Mouse (Mus musculus) CD8-positive naive resting alpha-beta T cell, adult 2 months (primary cell): Measurements from ENCODE around the gene Tmem267.
A peak's percentile ranks its signal among the peaks of the same experiment; 100 is the strongest.

ENCODE experiments used
- DNase-seq, 2 experiments: peaks; one replicate each; pipeline ENCODE4 v3.0.0; 2022; ENCODE audit warnings: low read depth in 2 of 2, low spot score in 2 of 2

Gene Tmem267

DNA sequence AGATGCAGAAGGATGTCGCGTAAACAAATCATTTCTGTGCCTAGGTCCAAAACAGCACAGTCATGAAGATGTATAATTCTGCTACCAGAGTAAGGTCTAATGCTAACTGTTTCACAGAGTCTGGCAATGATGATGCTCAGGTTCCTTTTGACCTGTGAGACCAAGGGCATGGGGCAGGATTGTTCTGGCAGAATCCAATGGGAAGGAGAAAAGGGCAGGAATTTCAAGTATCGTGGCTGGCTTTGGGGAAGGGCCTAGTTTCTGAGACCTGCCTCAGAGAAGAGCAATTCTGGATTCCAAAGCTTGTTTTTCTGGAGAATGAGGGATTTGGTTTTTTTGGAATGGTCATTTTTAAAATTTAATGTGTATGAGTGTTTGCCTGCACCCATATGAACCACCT, 131.0 kb downstream of the Tmem267 start:
- DNase-seq = no peak

- no peak for DNase-seq
Measured at GRCm38 (mm10) chr13:119619735-119620134, 131.9 kb downstream of the Tmem267 start.

GRCm38 (mm10) chr13:119623634-119624033, 135.8 kb downstream of the Tmem267 start, which contains the start of gene Ccl28:
Ccl28 (plus strand) TSS chr13:119623819.
- DNase-seq = no peak

- DNase-seq = peak in 1 of 2 experiments; percentile 9
Measured at GRCm38 (mm10) chr13:119625952-119626351, 138.1 kb downstream of the Tmem267 start.

DNA sequence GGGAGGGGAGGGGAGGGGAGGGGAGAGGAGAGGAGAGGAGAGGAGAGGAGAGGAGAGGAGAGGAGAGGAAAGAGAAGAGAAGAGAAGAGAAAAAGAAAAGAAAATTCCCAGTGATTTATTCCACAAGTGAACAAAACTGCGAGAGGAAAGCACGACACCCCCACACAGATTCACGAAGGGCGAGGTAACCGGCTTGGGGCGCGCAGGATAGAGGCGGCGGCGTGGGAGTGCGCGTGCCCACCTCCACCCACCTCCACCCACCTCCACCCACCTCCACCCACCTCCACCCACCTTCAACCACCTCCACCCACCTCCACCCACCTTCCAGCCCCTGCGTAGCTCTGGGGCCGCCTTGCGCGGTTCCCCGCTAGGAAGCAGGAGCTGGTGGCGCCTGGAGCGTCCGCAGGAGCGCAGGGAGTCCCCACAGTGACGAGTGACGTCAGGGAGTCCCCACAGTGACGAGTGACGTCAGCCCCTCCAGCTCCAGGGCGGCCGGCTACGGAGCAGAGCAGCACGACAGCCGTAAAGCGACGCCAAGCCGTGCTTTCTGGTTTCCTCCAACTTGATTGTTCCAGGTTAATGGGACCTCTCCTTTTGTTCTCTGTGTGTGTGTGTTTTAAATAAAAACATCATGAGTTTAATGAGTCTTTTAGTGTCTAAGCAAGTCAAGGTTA, 143.8 kb downstream of the Tmem267 start:
- DNase-seq = peak; percentile 76 to 79

DNA sequence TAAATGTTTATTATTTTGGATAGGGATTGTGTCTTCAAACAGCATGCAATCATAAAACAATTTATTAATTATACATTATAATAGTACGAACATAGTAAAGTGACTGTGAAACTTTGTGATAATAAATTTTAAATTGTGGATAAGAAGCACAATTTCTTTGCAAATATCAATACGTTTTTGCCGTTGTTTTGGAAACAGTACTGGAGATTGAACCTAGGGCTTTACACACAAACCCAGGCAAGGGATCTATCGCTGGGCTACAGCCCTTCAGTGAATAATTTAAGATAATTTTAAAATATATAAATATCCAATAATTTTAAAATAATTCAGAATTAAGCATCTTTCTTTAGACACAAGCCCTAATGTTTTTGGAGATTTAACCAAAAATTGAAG, 144.3 kb downstream of the Tmem267 start:
- no peak for DNase-seq

DNA sequence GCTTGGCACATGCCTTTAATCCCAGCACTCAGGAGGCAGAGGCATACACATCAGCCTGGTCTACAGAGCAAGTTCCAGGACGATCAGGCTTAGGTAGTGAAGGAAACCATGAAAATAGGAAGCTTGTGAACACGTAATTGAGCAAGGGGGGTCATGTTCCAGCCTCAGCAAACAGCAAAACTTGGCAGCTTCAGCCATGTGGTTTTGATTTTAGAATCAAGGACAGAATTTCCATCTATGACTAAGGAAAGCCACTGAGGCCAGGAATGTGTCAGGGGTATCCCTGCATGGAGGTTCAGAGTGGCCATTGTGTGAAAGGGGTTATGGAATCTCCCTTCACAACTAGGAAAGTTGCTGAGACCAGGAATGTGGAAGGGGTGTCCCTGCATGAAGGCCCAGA, 147.7 kb downstream of the Tmem267 start:
- DNase-seq = no peak

DNA sequence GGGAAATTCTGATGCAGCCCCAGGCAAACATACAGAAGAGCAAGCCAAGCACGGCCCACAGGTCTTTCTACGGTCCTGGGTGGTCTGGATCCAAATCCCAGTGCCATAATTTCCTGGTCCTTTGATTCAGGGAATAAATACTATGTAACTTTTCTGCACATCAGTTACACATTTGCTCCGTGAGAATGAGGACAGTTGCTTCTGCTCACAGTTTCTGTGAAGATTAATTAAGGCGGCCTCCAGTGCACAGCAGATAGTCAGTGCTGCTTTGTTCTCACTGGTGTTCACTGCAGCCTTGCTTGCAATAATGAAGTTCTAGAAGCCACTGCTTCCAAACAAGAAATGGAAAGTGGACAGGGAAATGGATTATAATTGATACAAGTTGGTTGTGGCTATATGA, 150.0 kb downstream of the Tmem267 start:
- no peak for DNase-seq

GRCm38 (mm10) chr13:119638449-119638848, 150.6 kb downstream of the Tmem267 start:
- DNase-seq = no peak

- no peak for DNase-seq
Measured at GRCm38 (mm10) chr13:119639302-119639701, 151.5 kb downstream of the Tmem267 start.

DNA sequence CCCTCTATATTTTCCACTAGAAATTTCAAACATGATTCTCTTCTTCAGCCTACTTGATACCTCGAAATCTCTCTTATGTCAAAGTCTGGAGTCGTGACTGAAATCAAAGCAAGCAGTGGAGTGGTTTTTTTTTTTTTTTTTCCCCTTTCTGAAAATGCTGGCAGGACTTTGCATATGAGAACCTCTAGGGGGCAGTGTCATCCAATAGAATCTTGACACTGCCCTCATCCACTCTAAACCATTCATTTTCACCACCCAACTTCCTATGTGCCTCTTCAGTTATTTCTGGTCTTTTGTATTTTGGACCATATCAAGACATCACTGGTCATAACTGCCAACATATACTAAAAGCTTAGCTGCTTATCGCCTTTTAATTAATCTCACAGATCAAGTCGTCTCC, 152.7 kb downstream of the Tmem267 start:
- DNase-seq = peak; percentile 23 to 35

GRCm38 (mm10) chr13:119641145-119641544, 153.3 kb downstream of the Tmem267 start:
- no peak for DNase-seq

DNA sequence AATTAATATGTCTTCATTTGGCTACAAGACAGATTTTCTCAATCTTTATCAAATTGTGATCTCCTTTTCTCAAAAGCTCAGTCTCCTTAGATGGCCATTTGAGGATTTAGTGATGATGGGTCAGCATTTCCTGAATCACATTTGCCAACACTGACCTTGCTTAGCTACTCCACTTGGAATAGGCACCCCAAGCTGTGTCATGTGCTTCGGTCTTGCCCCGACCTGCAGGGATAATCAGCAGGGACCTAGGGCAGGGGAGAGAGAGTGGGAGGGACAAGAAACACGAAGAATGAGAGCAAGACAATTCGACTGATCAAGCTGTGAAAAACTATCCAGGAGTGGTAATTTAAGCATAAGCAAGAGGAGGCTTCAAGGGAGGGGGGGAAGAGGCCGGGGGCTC, 156.9 kb downstream of the Tmem267 start:
- DNase-seq = no peak

- no peak for DNase-seq
Measured at GRCm38 (mm10) chr13:119646511-119646910, 158.7 kb downstream of the Tmem267 start.

GRCm38 (mm10) chr13:119648891-119649698, 161.3 kb downstream of the Tmem267 start:
- DNase-seq = no peak

DNA sequence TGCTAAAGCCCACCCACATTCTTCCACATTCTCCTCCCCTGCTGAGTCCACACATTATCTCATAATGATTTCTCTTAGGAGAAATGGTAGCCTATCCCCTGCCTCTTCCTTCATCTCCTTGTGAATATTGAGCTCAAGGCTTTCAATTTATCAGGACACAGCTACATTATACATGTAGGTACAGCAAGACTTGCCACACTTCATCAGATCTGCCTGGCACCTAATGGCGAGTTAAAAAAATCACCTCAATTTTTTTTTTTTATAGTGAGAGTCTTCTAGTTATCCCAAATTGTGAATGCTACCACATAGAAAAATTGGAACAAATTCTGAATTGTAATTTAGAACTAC, 161.8 kb downstream of the Tmem267 start:
- no peak for DNase-seq

DNA sequence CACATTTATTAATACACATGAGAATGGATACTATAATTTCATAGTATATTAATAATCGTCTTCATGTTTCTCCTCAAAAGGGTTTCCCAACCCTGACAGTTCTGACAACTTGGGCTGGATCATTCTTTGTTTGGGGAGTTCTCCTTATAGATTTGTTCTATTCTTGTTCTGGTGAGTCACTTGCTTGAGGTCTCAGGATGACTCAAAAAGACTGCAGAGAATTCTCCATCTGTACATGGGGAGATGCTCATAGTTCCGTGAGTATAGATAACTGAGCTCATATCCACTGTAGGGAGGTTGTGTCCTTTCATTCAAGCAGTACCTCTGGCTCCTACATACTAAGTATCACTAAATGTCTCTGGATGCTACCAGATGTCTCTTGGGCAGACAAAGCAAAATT, 166.9 kb downstream of the Tmem267 start:
- DNase-seq = no peak

GRCm38 (mm10) chr13:119656246-119656645, 168.4 kb downstream of the Tmem267 start:
- DNase-seq = no peak

GRCm38 (mm10) chr13:119656846-119657416, 169.1 kb downstream of the Tmem267 start:
- DNase-seq = no peak
